Mouse (Mus musculus): ENCODE data around the gene Pglyrp4. TPM values are rescaled to one million over a fixed set of nuclear protein-coding genes. Genes with fewer than 3 reads are reported as not detected.
"Not testable (repeated sequence)": the region's sequence is repeated elsewhere in the genome, so short reads cannot be mapped to it uniquely, and the experiment has no call there.

Pglyrp4 gene
- not detected for total RNA-seq (2021)
- long read RNA-seq, experiment 1 = 0 reads
- long read RNA-seq, experiment 2 = 0 reads

DNA sequence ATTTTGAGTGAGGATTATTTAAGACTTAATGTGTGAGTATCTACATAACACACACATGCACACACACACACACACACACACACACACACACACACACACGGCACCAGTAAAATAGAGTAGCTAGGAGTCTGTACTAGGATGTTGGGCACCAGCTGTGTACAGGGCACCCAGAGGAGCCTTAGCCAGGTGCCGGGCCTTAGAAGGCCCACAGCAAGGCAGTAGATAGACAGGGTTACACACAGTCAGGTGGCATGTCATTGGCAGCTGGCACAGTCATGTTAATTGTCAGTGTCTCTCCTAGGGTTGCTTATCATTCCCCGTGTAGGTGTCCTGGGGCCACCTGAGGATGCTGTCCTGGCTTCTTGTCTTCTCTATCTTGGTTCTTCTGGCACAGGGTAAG lies at the start of gene Pglyrp4:
Gene Pglyrp4, plus strand, starts transcription at position 301 of the 400 bp plus-strand sequence.
- no peak for DNase-seq
- intact Hi-C loops (cut with DNase I; ENCODE audit: low total_unique reads) = no loop called here

GRCm38 (mm10) chr3:90678656-90679055 lies 48.0 kb upstream of the Pglyrp4 start:
- no peak for DNase-seq
- intact Hi-C loops (cut with DNase I; ENCODE audit: low total_unique reads) = no loop called here

GRCm38 (mm10) chr3:90683929-90684328 lies 42.8 kb upstream of the Pglyrp4 start:
- intact Hi-C loops (cut with DNase I; ENCODE audit: low total_unique reads) = no loop called here
- DNase-seq = no peak

DNA sequence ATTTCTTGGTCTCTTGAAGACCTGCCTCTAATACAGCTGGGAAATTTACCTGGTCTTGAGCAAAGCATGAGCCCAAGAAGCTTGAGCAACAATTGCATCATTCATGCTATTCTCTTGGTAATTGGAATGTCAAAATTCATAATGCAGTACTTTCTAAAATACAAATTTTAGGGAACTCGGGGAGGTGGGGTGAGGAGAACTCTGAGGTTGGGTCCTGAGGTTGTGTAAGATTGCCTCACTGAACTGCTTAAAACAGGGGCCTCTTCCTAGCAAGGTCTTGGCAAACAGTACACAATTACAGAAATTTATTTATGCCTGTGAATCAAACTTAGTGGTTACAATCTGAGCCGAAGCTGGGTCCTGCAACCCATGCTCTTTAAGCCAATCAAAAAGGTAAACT lies 39.9 kb upstream of the Pglyrp4 start:
- intact Hi-C loops (cut with DNase I; ENCODE audit: low total_unique reads) = no loop called here
- DNase-seq = no peak

DNA sequence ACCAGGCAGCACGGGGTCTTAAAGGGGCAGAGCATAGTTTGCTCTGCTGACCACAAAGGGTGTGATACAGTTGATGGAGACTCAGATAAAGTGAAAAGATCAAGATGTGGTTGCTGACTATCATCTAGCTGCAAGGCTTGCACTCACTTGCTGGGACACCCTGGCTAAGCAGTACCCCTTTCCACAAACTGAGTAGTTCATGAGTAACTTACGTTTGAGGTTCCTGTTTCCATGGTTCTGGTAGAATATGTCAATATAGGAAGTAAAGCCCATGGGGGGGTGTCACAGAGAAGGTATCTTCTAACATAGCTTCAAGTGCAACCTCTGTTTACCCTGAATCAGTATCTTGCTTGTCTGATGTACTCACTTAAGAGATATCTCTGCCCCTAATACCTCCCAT lies 33.2 kb upstream of the Pglyrp4 start:
- no peak for DNase-seq
- intact Hi-C loops (cut with DNase I; ENCODE audit: low total_unique reads) = no loop called here

DNA sequence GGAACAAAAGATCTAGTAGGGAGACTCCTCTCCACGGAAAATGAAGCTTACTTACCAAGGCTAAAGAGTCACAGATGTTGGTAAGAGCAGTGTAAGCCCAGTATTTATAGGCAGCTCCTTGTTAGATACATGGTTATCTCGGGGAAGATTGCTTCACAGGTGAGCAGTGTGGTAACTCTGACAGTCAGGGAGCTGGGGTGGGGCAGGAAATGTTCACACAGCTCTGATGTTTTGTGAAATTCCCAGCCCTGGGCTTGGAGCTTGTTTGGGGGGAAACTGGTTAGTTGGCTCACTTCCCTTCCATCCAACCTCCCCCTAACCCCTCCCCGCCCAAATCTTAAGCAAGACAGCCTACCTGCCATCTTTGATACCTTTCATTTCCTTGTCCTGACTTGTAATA lies 31.1 kb upstream of the Pglyrp4 start, which contains the start of gene S100a9:
Gene S100a9, minus strand, starts transcription at position 109 of the 400 bp plus-strand sequence.
- DNase-seq = no peak

GRCm38 (mm10) chr3:90702244-90702643 lies 24.5 kb upstream of the Pglyrp4 start:
- intact Hi-C loops (cut with DNase I; ENCODE audit: low total_unique reads) = no loop called here
- no peak for DNase-seq

More for the DNA sequence above, 31.1 kb upstream of the Pglyrp4 start, which contains the start of gene S100a9:
- intact Hi-C loops (cut with DNase I; ENCODE audit: low total_unique reads) = no loop called here

GRCm38 (mm10) chr3:90708523-90709202 lies 18.0 kb upstream of the Pglyrp4 start:
- intact Hi-C loops (cut with DNase I; ENCODE audit: low total_unique reads) = loop anchor here (5.0 kb wide), 1 partner anchor 41 kb away; the partner anchor contains the start of gene S100a8

GRCm38 (mm10) chr3:90709591-90710460 lies 16.9 kb upstream of the Pglyrp4 start:
- intact Hi-C loops (cut with DNase I; ENCODE audit: low total_unique reads) = loop anchor here (5.0 kb wide), 1 partner anchor 43 kb away; the partner anchor contains the start of gene S100a8
- DNase-seq = peak; percentile 80

More at GRCm38 (mm10) chr3:90708523-90709202, 18.0 kb upstream of the Pglyrp4 start:
- no peak for DNase-seq

GRCm38 (mm10) chr3:90749658-90750057 lies 23.0 kb downstream of the Pglyrp4 start:
- intact Hi-C loops (cut with DNase I; ENCODE audit: low total_unique reads) = no loop called here
- DNase-seq = no peak

DNA sequence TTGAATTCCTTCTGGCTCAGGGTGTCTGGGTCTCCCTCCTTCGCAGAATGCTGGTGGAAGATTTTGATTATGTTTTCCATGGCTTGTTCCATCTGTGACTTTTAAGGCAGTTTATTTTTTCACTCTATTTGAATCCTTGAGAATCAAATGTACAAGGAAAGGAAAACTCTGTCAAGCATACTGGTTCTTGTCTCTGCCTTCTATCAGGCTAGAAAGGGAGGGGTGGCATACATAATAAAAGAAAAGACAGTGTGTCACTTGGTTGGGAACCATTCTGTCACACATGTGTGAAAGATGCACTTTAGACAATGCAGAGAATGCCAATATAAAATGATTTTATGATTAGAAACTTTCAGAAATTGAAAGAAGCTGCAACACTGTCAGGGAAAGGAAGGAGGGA lies 51.1 kb downstream of the Pglyrp4 start, which contains the start of gene Gm5849:
Gene Gm5849, minus strand, starts transcription at position 101 of the 400 bp plus-strand sequence.
- intact Hi-C loops (cut with DNase I; ENCODE audit: low total_unique reads); DNase-seq: not testable (repeated sequence)

Other genes with a start within 250 kb of the Pglyrp4 start
- 10 to 100 TPM; 57.3 to 59.6 TPM for gene Snapin, start 235.9 kb upstream of the Pglyrp4 start, total RNA-seq (2021)
- gene Chtop, start 217.4 kb upstream of the Pglyrp4 start, total RNA-seq (2021) = 100 to 1,000 TPM in 1 of 2 experiments, 10 to 100 TPM in 1; 83.3 to 100 TPM
- 10 to 100 TPM; 53.1 to 61.0 TPM for gene S100a1, start 212.5 kb upstream of the Pglyrp4 start, total RNA-seq (2021)
- 10 to 100 TPM; 12.9 to 15.4 TPM for gene S100a13, start 212.5 kb upstream of the Pglyrp4 start, total RNA-seq (2021)
- gene S100a14, start 200.1 kb upstream of the Pglyrp4 start, total RNA-seq (2021) = not detected
- 100 to 1,000 TPM in 1 of 2 experiments, 10 to 100 TPM in 1; 79.5 to 106 TPM for gene S100a16, start 189.7 kb upstream of the Pglyrp4 start, total RNA-seq (2021)
- under 1 TPM in 1 of 2 experiments, not detected in 1; 0.45 TPM for gene S100a3, start 166.3 kb upstream of the Pglyrp4 start, total RNA-seq (2021)
- gene S100a2, start 136.7 kb upstream of the Pglyrp4 start, total RNA-seq (2021) = not detected
- gene Gm42674, start 125.0 kb upstream of the Pglyrp4 start, total RNA-seq (2021) = not detected
- 10 to 100 TPM; 11.1 to 16.5 TPM for gene S100a4, start 123.1 kb upstream of the Pglyrp4 start, total RNA-seq (2021)
- gene S100a5, start 118.4 kb upstream of the Pglyrp4 start, total RNA-seq (2021) = not detected
- gene S100a6, start 114.0 kb upstream of the Pglyrp4 start, total RNA-seq (2021) = 10 to 100 TPM; 69.9 to 95.9 TPM
- gene S100a7a, start 72.9 kb upstream of the Pglyrp4 start, total RNA-seq (2021) = under 1 TPM in 1 of 2 experiments, not detected in 1; 0.16 TPM
- gene S100a8, start 57.9 kb upstream of the Pglyrp4 start, total RNA-seq (2021) = under 1 TPM in 1 of 2 experiments, not detected in 1; 0.71 TPM
- under 1 TPM in 1 of 2 experiments, not detected in 1; 0.76 TPM for gene S100a9, start 31.2 kb upstream of the Pglyrp4 start, total RNA-seq (2021)
- gene Gm5849, start 51.0 kb downstream of the Pglyrp4 start, total RNA-seq (2021) = not detected

Data from gastrocnemius, postnatal 14 days (tissue).